Mouse (Mus musculus) cerebellum, postnatal 14 days (tissue): ENCODE results near the gene Gfi1.

ENCODE experiments used
- DNase-seq, 2 experiments: peaks; one replicate each; pipeline ENCODE4 v3.0.0; 2021; ENCODE audit warnings: mixed read lengths in 2 of 2

Gene Gfi1

DNA sequence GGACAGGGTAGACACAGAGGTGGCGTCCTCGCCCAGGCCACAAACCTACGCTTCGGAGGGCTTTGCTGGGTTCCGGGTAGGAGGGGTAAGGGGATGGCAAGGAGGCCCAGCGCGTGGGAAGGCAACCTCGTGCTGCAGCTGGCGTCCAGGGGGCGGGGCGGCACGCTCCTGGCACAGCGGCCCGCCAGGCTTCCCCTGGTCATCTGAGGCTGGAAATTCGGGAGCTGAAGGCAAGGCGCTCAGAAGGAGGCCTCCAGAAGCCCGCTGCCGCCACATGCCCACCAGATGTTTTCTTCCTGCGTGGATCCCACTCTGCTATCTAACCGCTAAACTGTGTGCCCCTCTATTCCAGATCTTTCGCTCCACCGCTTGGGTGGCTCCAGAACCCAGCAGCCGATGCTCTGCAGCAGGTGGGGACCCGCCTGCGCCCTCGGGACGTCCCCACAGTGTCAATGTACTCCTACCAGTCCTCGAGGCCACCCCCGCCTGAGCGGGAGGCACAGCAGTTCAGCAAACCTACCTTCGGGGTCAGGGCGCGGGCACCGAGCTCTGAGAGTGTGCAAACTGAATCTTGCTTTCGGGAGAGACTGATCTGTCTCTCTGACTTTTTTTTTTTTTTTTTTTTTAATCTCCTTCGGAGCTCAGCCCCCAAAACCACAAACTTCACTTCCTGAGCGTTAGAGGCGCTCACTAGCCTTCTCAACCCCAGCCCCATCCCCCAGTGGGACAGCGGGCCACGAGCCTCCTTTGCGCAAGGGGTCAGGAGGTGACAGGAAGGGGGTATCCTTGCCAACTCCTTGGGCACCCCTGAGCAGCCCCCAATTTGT lies at the start of gene Gfi1:
Gfi1 (minus strand) TSS at position 602 of the 827 bp plus-strand sequence.
- peak; percentile 9 to 11 for DNase-seq

- DNase-seq = no peak
These were observed 46.2 kb upstream of the Gfi1 start for GRCm38 (mm10) chr5:107772049-107772448.

- no peak for DNase-seq
These were observed 42.4 kb upstream of the Gfi1 start for GRCm38 (mm10) chr5:107768224-107768623.

GRCm38 (mm10) chr5:107765946-107766345 lies 40.1 kb upstream of the Gfi1 start:
- no peak for DNase-seq

GRCm38 (mm10) chr5:107764486-107764885 lies 38.6 kb upstream of the Gfi1 start:
- DNase-seq = no peak

- DNase-seq = no peak
These were observed 37.8 kb upstream of the Gfi1 start for GRCm38 (mm10) chr5:107763674-107764073.

DNA sequence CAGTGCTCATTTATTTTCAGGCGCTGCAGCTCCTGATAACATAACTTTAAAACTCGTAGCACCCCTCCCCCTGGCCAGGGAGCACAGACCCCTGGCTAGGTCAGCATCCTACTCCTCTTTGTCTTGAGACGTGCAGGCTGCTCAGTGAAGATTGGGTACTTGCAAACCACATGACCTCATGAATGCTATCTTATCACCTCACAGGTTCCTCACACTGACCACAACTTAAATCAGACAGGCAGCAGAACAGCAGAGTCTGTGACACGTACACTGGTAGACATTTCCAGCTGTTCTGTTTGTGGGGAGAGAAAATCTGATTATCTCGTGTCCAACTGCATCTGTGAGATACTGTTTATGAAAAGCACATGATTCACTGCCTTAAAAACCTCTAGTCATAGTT lies 33.3 kb upstream of the Gfi1 start:
- no peak for DNase-seq

DNA sequence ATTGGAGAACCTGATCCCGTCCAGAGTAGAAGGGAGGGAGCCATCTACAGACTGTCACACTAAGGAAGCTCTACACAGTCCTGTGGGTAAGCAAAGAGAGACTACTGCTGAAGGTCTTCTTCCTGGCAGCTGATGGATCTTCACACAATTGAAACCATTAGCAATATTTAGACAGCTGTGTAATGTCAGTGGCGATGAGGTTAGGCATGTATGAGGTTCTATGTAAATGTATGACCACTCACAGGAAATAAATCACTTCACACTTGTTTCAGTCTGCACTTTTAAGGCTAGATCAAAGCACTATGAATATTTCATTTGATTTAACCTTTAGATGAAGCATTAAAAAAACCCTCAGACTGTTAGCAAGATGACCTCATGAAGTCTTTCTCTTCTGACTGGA lies 30.2 kb upstream of the Gfi1 start:
- DNase-seq = no peak

DNA sequence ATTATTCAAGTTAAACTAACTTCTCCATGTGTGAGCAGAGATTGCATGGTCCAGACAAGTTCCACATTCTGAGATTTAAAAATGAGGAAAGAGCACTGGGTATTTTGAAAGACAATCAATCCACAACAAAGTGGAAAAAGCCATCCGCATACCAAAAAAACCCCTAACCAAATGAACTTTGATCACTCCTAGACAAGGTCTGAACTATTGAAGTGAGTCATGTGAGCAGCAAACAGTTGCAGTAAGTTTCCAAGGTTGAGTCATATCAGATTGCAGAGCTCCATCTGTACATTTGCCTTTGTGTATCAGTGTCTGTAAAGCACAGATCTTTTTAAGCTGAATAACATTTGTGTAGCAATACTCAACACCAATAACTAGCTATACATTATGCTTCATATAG lies 28.9 kb upstream of the Gfi1 start:
- no peak for DNase-seq

GRCm38 (mm10) chr5:107753656-107754055 lies 27.8 kb upstream of the Gfi1 start:
- no peak for DNase-seq

DNA sequence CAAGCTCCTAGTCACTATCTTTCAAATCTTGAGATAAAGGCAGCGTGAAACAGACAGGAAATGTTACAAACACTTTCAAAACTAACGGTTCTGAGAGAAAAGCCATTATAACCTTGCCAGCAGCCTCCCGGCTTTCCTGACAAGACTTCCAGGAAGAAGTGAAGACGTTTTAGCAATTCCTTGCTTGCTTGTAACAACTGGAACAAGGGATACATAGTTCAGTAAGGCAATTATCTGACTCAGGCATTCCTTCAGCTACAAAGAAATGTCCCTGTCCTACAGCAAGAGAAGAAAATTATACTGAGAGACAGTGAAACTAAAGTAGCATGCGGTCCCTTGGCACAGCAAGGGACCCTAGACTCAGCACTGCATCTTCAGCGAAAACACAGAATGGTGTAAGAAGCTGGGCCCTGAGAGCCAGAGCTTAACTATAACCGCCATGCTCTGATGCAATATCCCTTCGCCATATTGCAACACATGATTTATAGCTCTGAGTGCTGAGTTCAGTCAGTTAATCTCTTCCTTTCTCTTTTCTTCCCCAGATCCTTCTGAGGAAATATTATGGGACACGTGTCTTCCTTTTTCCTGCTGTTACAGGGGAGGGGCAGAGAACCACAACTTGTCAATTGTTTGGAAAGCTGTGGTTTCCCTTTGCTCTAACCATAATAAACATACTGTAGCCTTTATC lies 23.5 kb upstream of the Gfi1 start:
- no peak for DNase-seq

DNA sequence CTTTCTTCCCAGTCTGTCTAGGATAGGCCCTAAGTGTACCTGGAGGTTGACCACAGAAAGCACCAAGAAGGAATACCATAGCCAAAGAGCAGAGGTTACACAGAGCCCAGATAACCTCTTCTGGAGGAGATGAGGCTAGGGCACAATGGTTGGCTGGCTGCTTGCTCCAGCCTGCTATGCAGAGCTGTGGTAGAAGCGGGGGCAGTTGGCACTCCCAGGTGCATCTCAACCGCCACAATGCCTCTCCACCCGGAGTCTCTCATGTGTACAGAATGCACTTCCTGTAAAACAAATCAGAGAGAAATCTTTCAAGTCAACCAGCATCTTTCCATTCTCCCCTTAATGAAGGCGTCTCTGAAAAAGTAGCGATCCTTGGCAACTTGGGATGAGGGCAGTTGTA lies 13.2 kb upstream of the Gfi1 start:
- DNase-seq = no peak

DNA sequence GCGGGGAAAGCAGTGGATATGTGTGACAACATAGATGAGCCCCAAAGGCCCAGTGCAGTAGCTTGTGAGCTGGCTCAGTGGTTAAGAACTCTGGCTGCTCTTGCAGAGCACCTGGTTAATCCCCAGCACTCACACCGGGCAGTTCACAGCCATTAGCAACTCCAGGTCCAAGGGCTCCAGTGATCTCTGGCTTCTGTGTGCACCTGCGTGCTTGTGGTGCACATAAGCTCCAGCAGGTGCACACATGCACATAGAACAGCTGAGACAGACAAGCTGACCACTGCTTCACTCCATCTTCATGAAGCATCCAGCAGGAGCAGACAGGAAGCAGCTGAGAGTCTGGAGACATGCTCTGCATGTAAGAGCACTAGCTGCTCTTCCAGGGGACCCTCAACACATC lies 12.5 kb upstream of the Gfi1 start:
- DNase-seq = no peak

DNA sequence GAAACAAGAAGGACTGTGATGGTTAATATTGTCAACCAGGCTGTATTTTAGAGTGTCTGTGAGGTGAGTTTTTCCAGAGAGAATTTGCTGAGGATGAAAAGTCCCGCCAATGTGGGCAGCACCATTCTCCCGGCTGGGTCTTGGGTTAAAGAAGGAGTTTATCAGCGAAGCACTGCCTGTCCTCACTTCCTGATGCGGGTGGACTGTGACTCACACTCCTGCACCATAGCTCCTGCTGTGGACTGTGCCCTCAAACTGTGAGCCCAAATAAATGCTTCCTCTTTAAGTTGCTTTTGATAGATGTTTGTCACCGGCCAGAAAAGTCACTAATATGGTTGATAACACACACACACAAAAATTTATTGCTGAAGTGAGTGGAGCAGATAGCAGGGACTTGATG lies 10.3 kb upstream of the Gfi1 start:
- DNase-seq = no peak

- no peak for DNase-seq
These were observed 6.0 kb upstream of the Gfi1 start for GRCm38 (mm10) chr5:107731844-107732243.

GRCm38 (mm10) chr5:107731408-107731807 lies 5.6 kb upstream of the Gfi1 start:
- no peak for DNase-seq

GRCm38 (mm10) chr5:107727007-107727402 lies 1.2 kb upstream of the Gfi1 start:
- peak in 1 of 2 experiments; percentile 15 for DNase-seq

DNA sequence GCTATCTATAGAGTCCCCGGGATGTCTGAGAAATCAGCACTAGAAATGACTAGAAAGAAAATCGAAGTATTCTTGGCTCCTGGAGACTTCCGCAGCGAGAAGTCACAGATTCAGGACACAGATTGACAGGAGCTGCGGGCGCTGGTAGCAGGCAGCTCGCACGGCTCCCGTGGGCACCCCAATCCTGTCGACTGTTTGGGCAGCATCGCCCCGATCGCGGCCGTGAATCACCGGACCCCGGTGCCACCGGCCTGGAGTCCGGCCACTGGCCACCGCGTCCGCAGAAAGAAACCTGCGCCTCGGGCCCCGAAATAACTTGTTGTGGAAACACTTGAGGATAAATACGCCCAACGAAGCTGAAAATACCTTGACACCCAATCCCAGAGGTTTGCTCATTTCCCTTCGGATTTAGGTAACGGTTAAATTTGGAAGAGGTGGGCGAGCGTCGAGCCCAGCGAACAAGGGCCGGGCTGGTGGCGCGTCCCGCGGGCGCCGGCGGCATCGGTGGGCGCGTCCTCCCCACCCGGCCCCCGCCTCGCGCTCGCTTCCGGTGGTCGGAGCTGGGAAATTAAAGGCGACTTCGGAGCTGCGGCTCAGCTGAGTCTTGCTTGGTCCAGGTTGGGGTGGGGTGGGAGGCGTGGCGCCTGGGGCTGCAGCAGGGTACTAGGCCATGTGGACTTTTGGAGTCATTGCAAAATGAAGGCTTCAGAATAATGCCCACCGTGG lies 608 bp upstream of the Gfi1 start:
- DNase-seq = peak; percentile 10 to 30

DNA sequence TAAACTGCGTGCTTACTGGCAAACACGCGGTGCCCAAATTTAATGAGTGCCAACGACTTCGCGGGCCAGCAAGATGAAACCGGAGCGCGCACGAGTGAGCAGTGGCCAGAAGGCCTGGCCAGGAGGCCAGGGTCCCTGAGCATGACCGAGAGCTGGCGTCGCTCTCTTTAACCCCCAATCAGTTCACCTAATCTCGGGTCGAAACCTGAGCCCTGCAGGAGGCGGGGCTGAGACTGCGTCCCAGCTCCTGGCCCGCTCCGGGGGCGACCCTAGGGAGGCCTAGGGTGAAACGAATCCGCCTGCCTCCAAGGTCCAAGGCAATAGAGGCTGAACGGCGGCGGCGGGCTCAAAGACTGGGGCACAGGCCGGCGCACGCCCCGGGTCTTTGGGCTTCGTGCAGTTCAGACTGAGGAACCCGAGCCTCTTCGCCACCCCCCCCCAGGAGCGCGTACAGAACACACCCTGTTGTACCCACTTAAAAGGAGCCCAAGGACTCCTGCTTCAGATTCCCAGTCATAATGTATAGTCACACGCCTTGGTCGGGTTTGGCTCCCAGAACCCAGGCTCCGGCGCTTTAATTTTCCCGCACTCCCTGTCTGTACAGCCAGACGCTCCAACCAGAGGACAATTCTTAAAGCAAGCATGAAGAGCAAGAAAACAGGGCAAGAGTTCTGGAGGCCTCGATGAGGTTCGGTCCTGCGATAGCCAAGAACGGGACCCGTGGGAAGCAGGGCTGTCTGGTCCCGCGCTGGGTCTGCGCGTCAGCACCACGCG lies 988 bp downstream of the Gfi1 start:
- peak; percentile 9 to 11 for DNase-seq

- DNase-seq = peak; percentile 14 to 17
These were observed 2.0 kb downstream of the Gfi1 start for GRCm38 (mm10) chr5:107723541-107724511.
